Mouse (Mus musculus) CH12.LX (cell line): ENCODE data around the gene Fermt1.

Source experiments
- CTCF ChIP-seq, 2 experiments: IDR thresholded peaks in 1 of 2; conservative IDR thresholded peaks in 1 of 2; 2 replicates each; pipeline ENCODE4 v1.5.1; 2011 to 2012; ENCODE audit warnings: low read depth in 2 of 2, low read length in 2 of 2, improper control_type of control experiment in 1 of 2, inconsistent platforms in 1 of 2, mild to moderate bottlenecking in 1 of 2, moderate library complexity in 1 of 2
- ELF1 ChIP-seq: IDR thresholded peaks from 2 replicates; pipeline ENCODE4 v1.6.1; 2014; ENCODE audit warnings: low read depth, mild to moderate bottlenecking, inconsistent platforms, low read length, improper control_type of control experiment
- EP300 ChIP-seq: IDR thresholded peaks from 2 replicates; pipeline ENCODE4 v1.6.1; 2011; ENCODE audit warnings: low read length, improper control_type of control experiment
- ETS1 ChIP-seq: conservative IDR thresholded peaks from 2 replicates; pipeline ENCODE4 v1.6.1; 2012; ENCODE audit warnings: low read depth, mild to moderate bottlenecking, inconsistent platforms, low read length, improper control_type of control experiment, moderate library complexity
- HCFC1 ChIP-seq: IDR thresholded peaks from 2 replicates; pipeline ENCODE4 v1.6.1; 2012; ENCODE audit warnings: low read depth, mild to moderate bottlenecking, inconsistent platforms, low read length, improper control_type of control experiment
- IRF4 ChIP-seq: IDR thresholded peaks from 2 replicates; pipeline ENCODE4 v1.6.1; 2014; ENCODE audit warnings: low read depth, mild to moderate bottlenecking, inconsistent platforms, low read length, improper control_type of control experiment
- JUND ChIP-seq: conservative IDR thresholded peaks from 2 replicates; pipeline ENCODE4 v1.6.1; 2011; ENCODE audit warnings: low read depth, low read length, improper control_type of control experiment
- MAX ChIP-seq: IDR thresholded peaks from 2 replicates; pipeline ENCODE4 v1.6.1; 2011; ENCODE audit warnings: low read length, improper control_type of control experiment
- POLR2AphosphoS2 ChIP-seq: IDR thresholded peaks from 2 replicates; pipeline ENCODE4 v1.6.1; 2011; ENCODE audit warnings: low read depth, low read length, improper control_type of control experiment
- RAD21 ChIP-seq: IDR thresholded peaks from 2 replicates; pipeline ENCODE4 v1.6.1; 2011; ENCODE audit warnings: low read depth, mild to moderate bottlenecking, low read length, improper control_type of control experiment, moderate library complexity
- SMC3 ChIP-seq: IDR thresholded peaks from 2 replicates; pipeline ENCODE4 v1.6.1; 2011; ENCODE audit warnings: low read depth, low read length, improper control_type of control experiment
- TCF12 ChIP-seq: IDR thresholded peaks from 2 replicates; pipeline ENCODE4 v1.6.1; 2014; ENCODE audit warnings: low read depth, mild to moderate bottlenecking, inconsistent platforms, low read length, improper control_type of control experiment
- ZC3H11A ChIP-seq: IDR thresholded peaks from 2 replicates; pipeline ENCODE4 v1.6.1; 2012; ENCODE audit warnings: low read depth, mild to moderate bottlenecking, inconsistent platforms, low read length, improper control_type of control experiment
- ZMIZ1 ChIP-seq: IDR thresholded peaks from 2 replicates; pipeline ENCODE4 v1.6.1; 2012; ENCODE audit warnings: low read depth, mild to moderate bottlenecking, inconsistent platforms, low read length, improper control_type of control experiment

DNA sequence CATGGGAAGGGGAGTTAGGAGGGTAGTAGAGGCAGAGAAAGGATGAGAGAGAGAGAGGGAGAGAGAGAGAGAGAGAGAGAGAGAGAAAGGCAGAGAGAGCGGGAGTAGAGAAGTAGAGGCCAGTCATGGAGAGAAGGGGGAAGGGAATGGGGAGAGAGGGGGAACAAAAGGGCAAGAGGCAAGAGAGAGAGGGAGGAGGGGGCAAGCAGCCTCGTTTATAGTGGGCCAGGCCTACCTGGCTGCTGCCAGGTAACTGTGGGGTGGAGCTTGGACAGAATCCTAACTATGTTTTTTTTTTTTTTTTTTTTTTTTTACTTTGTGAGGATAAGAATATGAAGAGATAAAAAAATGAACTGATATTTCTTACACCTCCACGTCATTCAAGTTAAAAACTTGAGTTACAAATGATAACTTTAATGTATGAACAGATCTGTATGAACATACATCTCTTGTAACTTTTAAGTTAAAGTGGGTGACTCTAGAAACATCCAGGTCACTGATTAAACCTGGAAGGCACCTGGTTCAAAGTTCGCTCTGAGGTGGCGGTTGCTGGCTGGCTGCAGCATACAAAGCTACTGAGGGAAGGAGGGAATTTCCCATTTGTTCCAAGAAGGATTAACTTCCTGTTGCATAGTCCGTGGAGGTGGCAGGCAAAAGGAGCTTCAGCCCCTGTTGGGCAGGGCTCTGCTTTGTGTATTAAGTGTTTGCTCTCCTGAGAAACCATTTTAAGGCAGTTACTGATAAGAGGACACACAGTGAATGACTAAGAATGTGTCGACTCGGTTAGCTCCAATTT, 22.2 kb downstream of the Fermt1 start:
- no peak for TF ChIP-seq ELF1
- no peak for TF ChIP-seq ZC3H11A
- no peak for TF ChIP-seq MAX
- TF ChIP-seq EP300 = no peak
- no peak for TF ChIP-seq POLR2AphosphoS2
- TF ChIP-seq SMC3 = no peak
- no peak for TF ChIP-seq CTCF (conservative IDR thresholded peaks at IDR 0.05 in 1 of 2, IDR thresholded peaks at IDR 0.05 in 1 of 2; ENCODE audit: low read depth in 2 of 2, low read length in 2 of 2)
- no peak for TF ChIP-seq ETS1
- no peak for TF ChIP-seq JUND
- TF ChIP-seq TCF12 = no peak
- TF ChIP-seq HCFC1 = no peak
- TF ChIP-seq RAD21 = no peak
- no peak for TF ChIP-seq ZMIZ1
- TF ChIP-seq IRF4 = no peak
